Mouse (Mus musculus) cortical plate, adult 2 months (tissue): ENCODE results near the gene Tada3. TPM values are rescaled to one million over a fixed set of nuclear protein-coding genes. Genes with fewer than 3 reads are reported as not detected.
A peak's percentile ranks its signal among the peaks of the same experiment; 100 is the strongest.
"Not testable (repeated sequence)": the region's sequence is repeated elsewhere in the genome, so short reads cannot be mapped to it uniquely, and the experiment has no call there.

ENCODE experiments used
- H3K27ac ChIP-seq: fragments of 200-500 bp; 2 replicates; pipeline ENCODE4 v1.5.1; 2012; ENCODE audit warnings: low read length, control low read depth, inconsistent platforms; ENCODE audit not compliant: insufficient read depth
- H3K4me1 ChIP-seq: fragments of 200-500 bp; 2 replicates; pipeline ENCODE4 v1.6.1; 2011; ENCODE audit warnings: low read length; ENCODE audit not compliant: control insufficient read depth, insufficient read depth
- H3K4me3 ChIP-seq: fragments of 200-500 bp; 2 replicates; pipeline ENCODE4 v1.5.1; 2011; ENCODE audit warnings: mild to moderate bottlenecking, low read length, control low read depth; ENCODE audit not compliant: insufficient read depth
- CTCF ChIP-seq: fragments of 200-500 bp; IDR thresholded peaks from 2 replicates; pipeline ENCODE4 v1.5.1; 2011; ENCODE audit warnings: mild to moderate bottlenecking, control low read depth, low read length; ENCODE audit not compliant: insufficient read depth; ENCODE audit errors: extremely low read depth
- POLR2A ChIP-seq: fragments of 200-500 bp; IDR thresholded peaks from 2 replicates; pipeline ENCODE4 v1.6.1; 2011; ENCODE audit warnings: mild to moderate bottlenecking, low read length, control low read depth; ENCODE audit not compliant: insufficient read depth; ENCODE audit errors: extremely low read depth
- polyA plus RNA-seq: library from polyadenylated mRNA; depleted of rRNA; stranded (reverse); fragments of >200 nt; gene quantifications from 2 replicates; pipeline ENCODE4 v1.2.3, GENCODE M21; 2012; rRNA removed

Tada3 gene
- polyA plus RNA-seq, 1 experiment = 57.3 TPM

DNA sequence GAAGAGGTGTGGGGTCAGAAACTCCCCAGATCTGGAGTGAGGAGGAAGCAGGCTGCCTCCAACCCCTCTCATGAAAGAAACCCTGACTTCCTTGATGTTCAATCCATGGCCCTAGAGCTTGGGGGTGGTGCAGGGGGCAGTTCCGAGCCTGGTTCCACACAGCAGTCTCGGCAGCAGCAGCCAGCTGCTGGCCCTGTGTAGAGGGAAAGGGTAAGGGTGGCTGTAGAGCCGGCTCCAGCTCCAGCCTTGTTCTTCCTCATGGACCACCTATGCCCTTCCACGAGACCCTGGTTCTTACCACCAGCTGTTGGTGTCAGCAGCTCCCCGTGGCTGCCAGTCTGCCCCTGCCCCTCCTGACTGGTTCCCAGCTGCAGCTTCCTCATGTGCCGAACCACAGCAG lies 43.5 kb downstream of the Tada3 start:
- Histone ChIP-seq H3K4me1 (no peaks in the 10 kb centered on the region), H3K27ac (no peak overlapping the region), H3K4me3 (no peak overlapping the region)
- no peak for TF ChIP-seq POLR2A
- no peak for TF ChIP-seq CTCF

DNA sequence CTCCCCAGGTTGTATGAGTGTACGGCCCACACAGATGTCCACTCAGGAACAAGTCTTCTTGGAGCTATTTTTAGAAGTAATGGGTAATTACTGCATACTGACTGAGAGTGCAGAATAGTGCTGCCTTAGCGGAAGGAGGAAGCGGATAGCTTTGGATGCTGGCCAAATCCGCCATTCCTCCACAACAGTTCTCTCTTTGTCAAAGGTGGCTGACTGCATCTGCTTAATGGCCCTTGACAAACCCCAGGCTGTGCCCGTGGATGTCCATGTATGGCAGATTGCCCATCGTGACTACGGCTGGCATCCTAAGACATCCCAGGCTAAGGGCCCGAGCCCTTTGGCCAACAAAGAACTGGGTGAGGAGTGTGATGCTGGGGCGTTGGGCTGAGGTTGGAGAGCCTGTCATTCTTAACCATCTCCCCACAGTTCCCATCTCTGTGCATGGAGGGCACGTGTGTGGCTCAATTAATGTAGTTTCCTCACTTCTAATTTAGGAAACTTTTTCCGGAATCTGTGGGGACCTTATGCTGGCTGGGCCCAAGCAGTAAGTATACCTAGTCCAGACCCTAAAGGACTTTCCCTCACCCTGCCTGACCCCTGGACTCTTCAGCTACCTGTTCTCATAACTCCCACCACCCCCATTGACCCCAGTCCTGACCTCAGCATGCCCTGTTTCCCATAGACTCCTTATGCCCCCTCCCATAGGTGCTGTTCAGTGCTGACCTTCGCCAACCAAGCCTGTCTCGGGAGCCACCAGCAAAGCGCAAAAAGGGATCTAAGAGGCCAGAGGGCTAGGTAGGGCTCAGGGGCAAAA lies 44.3 kb downstream of the Tada3 start:
- TF ChIP-seq CTCF = no peak
- no peak for TF ChIP-seq POLR2A
- H3K4me3 ChIP-seq = no peak overlapping the region
- no peaks in the 10 kb centered on the region for H3K4me1 ChIP-seq
- no peak overlapping the region for H3K27ac ChIP-seq

DNA sequence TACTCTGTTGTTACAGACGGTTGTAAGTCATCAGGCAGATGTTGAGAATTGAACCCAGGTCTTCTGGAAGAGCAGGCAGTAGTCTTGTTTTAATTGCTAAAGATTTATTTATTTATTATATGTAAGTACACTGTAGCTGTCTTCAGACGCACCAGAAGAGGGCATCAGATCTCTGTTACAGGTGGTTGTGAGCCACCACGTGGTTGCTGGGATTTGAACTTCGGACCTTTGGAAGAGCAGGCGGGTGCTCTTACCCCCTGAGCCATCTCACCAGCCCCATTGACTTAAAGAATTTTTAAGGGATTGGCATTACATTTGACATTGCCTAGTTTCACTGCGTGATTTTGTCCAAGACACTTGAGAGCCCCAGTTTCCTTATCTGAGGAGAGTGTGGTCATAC lies 44.9 kb downstream of the Tada3 start:
- H3K27ac ChIP-seq, H3K4me3 ChIP-seq, H3K4me1 ChIP-seq: not testable (repeated sequence)

DNA sequence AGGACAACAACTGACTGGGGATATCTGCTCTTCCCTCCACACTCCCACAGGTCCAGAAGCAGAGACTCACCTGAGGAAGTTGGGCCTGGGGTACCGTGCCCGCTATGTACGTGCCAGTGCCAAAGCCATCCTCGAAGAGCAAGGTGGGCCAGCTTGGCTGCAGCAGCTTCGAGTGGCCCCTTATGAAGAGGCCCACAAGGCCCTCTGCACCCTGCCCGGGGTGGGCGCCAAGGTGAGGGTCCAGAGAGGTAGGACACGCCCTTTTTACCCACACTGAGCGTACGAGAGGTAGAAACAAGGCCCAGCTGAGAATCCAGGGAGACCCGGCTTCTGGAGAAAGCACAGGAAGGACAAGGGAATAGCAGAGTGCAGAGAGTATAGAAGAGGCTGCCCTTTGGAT lies 46.0 kb downstream of the Tada3 start:
- no peak overlapping the region for H3K27ac ChIP-seq
- no peaks in the 10 kb centered on the region for H3K4me1 ChIP-seq
- H3K4me3 ChIP-seq = no peak overlapping the region
- no peak for TF ChIP-seq POLR2A
- TF ChIP-seq CTCF = no peak

DNA sequence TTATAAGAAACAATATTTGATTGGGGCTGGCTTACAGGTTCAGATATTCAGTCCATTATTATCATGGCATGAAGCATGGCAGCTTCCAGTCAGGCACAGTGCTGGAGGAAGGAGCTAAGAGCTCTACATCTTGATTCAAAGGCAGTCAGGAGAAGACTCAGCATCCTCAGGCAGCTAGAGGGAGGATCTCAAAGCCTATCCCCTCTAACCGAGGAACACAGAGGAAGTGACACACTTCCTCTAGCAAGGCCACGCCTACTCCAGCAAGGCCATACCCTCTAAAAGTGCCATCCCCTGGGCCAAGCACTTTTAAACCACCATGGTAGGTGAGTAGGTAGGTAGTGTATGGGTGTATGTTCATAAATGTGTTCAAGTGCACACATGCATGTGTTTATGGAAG lies 47.1 kb downstream of the Tada3 start:
- TF ChIP-seq POLR2A = no peak
- TF ChIP-seq CTCF = no peak
- Histone ChIP-seq H3K27ac (no peak overlapping the region), H3K4me1 (no peaks in the 10 kb centered on the region), H3K4me3 (no peak overlapping the region)

DNA sequence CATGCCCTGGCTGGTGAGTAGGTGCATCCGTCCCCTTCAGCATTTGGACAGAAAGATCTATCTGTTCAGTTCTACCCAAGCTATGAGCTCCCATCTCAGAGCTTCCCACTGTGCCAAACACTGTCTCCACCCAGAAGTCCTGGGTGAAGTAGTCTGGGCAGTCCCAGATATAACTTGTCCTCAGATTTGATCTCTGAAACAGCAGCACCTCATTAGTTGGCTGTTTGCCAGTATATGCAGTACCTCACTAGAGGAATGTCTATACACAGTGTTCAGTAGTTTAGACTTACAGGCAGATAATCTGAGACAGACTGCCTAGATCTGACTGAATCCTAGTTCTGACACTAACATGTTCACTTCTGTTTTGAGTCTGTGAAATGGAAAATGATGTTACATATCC lies 48.3 kb downstream of the Tada3 start:
- H3K4me3 ChIP-seq = no peak overlapping the region
- no peaks in the 10 kb centered on the region for H3K4me1 ChIP-seq
- no peak overlapping the region for H3K27ac ChIP-seq
- no peak for TF ChIP-seq POLR2A
- TF ChIP-seq CTCF = no peak

DNA sequence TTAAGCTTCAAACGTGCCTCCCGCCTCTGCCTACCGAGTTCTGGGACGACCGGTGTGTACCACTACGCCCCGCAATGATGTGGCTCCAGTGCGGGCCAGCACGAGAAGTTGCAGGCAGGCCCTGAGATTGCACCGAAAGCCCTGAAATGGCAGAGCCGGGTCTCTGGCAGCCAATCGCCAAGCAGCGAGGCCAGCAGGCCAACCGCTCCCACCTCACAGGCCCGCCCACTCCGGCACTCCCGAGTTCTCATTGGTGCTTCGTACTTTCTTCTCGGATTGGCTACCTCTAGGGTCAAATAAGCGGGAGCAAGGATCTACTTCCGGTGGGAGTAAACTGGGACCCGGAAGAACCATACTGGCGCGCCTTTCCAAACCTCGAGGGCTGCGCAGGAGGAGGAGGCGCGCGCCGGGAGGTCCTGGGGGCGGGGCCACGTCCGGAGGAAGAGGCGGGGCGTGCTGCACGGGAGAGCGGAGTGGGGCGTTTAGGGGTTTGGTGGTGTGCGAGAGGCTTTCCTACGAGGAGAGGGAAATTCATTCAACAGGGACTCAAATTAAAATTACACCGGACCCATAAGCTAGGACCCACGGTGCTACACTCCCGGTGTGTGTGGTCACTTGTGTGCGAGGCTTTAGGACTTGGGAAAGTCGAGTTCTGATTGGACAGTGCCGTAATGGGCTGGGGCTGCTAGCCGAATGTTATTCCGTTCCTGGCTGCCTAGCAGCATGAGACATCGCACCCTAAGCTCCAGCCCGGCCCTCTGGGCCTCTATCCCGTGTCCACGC lies 51.0 kb downstream of the Tada3 start, which contains the start of gene Ogg1:
Gene Ogg1, plus strand, starts transcription at position 440 of the 783 bp plus-strand sequence.
- Histone ChIP-seq H3K27ac (peak within 1 kb of the TSS; percentile 41), H3K4me1 (no peaks in the 10 kb centered on the region), H3K4me3 (peak within 1 kb of the TSS; percentile 69)
- TF ChIP-seq CTCF = no peak
- TF ChIP-seq POLR2A = peak; percentile 91

Other genes with a start within 250 kb of the Tada3 start
- 58.6 and 61.5 TPM in 2 replicates for gene Lhfpl4, start 182.5 kb downstream of the Tada3 start, polyA plus RNA-seq
- gene Mtmr14, start 140.0 kb downstream of the Tada3 start, polyA plus RNA-seq = 22.0 and 23.2 TPM in 2 replicates
- gene Cpne9, start 95.6 kb downstream of the Tada3 start, polyA plus RNA-seq = 136 and 163 TPM in 2 replicates
- 24.2 and 26.6 TPM in 2 replicates for gene Brpf1, start 70.7 kb downstream of the Tada3 start, polyA plus RNA-seq
- 13.7 and 14.3 TPM in 2 replicates for gene Ogg1, start 50.9 kb downstream of the Tada3 start, polyA plus RNA-seq
- gene Camk1, start 33.9 kb downstream of the Tada3 start, polyA plus RNA-seq = 119 and 123 TPM in 2 replicates
- 156 and 177 TPM in 2 replicates for gene Arpc4, start 232 bp upstream of the Tada3 start, polyA plus RNA-seq
- 22.4 and 26.0 TPM in 2 replicates for gene Ttll3, start 11.4 kb upstream of the Tada3 start, polyA plus RNA-seq
- 37.0 and 38.6 TPM in 2 replicates for gene Rpusd3, start 41.5 kb upstream of the Tada3 start, polyA plus RNA-seq
- gene Cidec, start 57.9 kb upstream of the Tada3 start, polyA plus RNA-seq = not detected in 2 replicates
- 51.8 and 54.0 TPM in 2 replicates for gene Jagn1, start 64.7 kb upstream of the Tada3 start, polyA plus RNA-seq
- gene Il17re, start 80.6 kb upstream of the Tada3 start, polyA plus RNA-seq = 0.42 and 0.75 TPM in 2 replicates
- gene Il17rc, start 93.5 kb upstream of the Tada3 start, polyA plus RNA-seq = 6.9 and 7.3 TPM in 2 replicates
- gene Creld1, start 105.4 kb upstream of the Tada3 start, polyA plus RNA-seq = 60.2 and 62.8 TPM in 2 replicates
- 46.2 and 46.3 TPM in 2 replicates for gene Prrt3, start 124.0 kb upstream of the Tada3 start, polyA plus RNA-seq
- 90.0 and 95.2 TPM in 2 replicates for gene Emc3, start 153.8 kb upstream of the Tada3 start, polyA plus RNA-seq
- 4.2 and 4.3 TPM in 2 replicates for gene Fancd2, start 153.8 kb upstream of the Tada3 start, polyA plus RNA-seq
- 0.19 and 0.21 TPM in 2 replicates for gene Fancd2os, start 222.8 kb upstream of the Tada3 start, polyA plus RNA-seq
- gene Brk1, start 226.9 kb upstream of the Tada3 start, polyA plus RNA-seq = 425 and 442 TPM in 2 replicates
- gene Vhl, start 246.1 kb upstream of the Tada3 start, polyA plus RNA-seq = 55.1 and 67.8 TPM in 2 replicates